Mouse (Mus musculus): ENCODE data around the gene Lims1. TPM values are rescaled to one million over a fixed set of nuclear protein-coding genes. Genes with fewer than 3 reads are reported as not detected.

The Lims1 gene
- polyA plus RNA-seq, 1 experiment, result 0.20 TPM

DNA sequence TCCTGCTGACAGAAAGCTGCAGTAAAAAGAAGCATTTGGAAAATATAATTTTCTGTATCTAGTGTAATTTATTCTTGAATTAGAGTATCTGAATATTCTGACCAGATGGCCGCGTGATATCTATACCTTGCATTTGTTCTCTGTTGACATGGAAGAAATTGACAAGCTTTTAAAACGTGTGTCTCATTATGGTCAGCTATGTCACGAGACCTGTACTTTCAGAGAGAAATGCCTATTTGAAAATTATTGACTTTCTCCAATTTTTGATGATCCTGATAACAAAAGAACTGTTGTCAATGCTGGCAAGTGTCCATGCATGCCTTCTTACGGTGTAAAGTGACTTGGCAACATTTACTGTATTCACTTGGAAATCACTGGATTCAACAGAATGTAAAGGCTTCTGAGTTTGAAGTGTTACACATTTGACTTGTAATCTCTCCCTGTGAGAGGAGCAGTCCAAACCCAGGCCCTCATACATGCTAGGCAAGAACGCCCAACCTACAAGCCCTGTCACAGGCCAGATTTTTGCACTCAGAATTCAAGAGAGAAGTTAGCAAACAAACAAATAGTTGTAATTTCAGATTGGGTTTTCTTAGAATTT is 49.3 kb downstream of the Lims1 start:
- H3K9me3 ChIP-seq (ENCODE audit: control insufficient read depth, low read length), result no peaks in the 10 kb centered on the region; the same call in 1 of the 2 replicates
- H3K27me3 ChIP-seq (ENCODE audit: control insufficient read depth), result no peaks in the 10 kb centered on the region
- no peak for TF ChIP-seq GATA1 (IDR thresholded peaks at IDR 0.05; ENCODE audit: low read length)
- TF ChIP-seq TAL1 (IDR thresholded peaks at IDR 0.05; ENCODE audit: low read length), result no peak
- H3K4me1 ChIP-seq (ENCODE audit: control insufficient read depth), result peaks cover 76% of the 10 kb centered on the region
- H3K4me3 ChIP-seq (replicated peaks), result peak overlapping the region; percentile 69
- H3K36me3 ChIP-seq (ENCODE audit: control insufficient read depth), result peaks cover 20% of the 10 kb centered on the region

DNA sequence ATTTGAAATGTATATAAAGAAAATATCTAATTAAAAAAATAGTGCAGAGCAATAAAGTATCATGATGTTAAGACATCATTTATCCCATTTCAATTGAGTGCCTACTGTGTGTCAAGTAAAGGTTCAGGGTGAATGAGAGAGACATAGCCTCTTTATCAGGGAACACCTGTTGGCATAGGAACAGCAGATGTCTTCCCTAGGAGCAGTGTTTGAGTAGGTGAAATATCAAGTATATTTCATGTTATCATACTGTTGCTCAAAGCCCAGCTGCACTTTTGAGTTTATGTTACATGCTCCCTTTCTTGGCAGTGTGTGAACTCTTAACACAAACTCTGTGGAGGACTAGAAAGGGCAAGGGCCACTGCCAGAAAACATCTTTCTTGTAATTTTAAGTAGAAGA is 50.6 kb downstream of the Lims1 start:
- TF ChIP-seq GATA1 (IDR thresholded peaks at IDR 0.05; ENCODE audit: low read length) (no peak), TAL1 (IDR thresholded peaks at IDR 0.05; ENCODE audit: low read length) (peak; percentile 57)
- Histone ChIP-seq H3K27me3 (ENCODE audit: control insufficient read depth) (no peaks in the 10 kb centered on the region), H3K36me3 (ENCODE audit: control insufficient read depth) (peaks cover 23% of the 10 kb centered on the region), H3K9me3 (ENCODE audit: control insufficient read depth, low read length) (no peaks in the 10 kb centered on the region), H3K4me1 (ENCODE audit: control insufficient read depth) (peaks cover 71% of the 10 kb centered on the region), H3K4me3 (replicated peaks) (peak overlapping the region; percentile 69)

DNA sequence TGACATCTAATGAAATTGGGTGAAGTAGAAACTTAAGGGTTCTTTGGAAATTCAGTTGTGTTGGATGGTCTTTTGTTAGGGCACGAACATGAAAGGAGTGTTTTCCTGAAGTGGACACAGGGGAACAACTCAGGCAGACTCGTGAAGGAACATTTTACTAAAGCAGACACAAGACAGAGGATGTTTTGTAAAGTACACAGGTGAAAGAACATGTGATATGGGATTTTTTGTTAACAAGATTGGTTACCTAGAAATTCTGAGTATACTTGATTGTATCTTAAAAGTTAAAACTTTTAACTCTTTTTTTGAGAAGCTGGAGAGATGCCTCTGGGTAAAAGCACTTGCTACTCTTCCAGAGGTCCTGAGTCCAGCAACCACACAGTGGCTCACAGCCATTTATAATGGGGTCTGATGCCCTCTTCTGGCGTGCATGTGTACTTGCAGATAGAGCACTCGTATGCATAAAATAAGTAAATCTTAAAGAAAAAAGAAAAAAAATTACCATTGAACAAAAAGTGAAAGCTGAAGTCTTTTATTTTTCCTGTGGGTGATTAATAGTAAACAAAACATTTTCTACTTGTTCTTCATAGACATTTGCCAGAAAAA is 54.4 kb downstream of the Lims1 start:
- no peak overlapping the region for H3K4me3 ChIP-seq (replicated peaks)
- H3K36me3 ChIP-seq (ENCODE audit: control insufficient read depth), result peaks cover 47% of the 10 kb centered on the region
- no peaks in the 10 kb centered on the region for H3K27me3 ChIP-seq (ENCODE audit: control insufficient read depth)
- H3K4me1 ChIP-seq (ENCODE audit: control insufficient read depth), result peaks cover 59% of the 10 kb centered on the region
- H3K9me3 ChIP-seq (ENCODE audit: control insufficient read depth, low read length), result no peaks in the 10 kb centered on the region
- TF ChIP-seq GATA1 (IDR thresholded peaks at IDR 0.05; ENCODE audit: low read length), result no peak
- TF ChIP-seq TAL1 (IDR thresholded peaks at IDR 0.05; ENCODE audit: low read length), result no peak

DNA sequence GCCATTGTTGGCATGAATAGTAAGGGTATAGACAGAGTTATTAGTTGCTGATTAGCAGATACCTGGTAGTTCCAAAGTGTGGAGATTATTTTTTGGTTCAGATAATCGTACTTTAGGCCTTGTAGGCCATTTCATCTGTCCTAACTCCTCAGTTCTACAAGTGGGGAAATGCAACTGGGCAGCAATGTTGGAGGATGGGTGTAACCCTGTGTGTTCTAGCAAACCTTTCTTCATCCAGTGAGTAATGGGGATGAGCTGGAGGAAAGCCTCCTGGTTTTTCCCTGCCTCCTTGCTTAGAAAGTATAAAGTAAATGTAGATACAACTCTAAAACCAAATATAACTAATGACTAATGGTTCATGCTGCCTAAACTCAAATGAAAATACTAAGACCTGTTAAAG is 55.1 kb downstream of the Lims1 start:
- TF ChIP-seq TAL1 (IDR thresholded peaks at IDR 0.05; ENCODE audit: low read length) (no peak), GATA1 (IDR thresholded peaks at IDR 0.05; ENCODE audit: low read length) (no peak)
- Histone ChIP-seq H3K36me3 (ENCODE audit: control insufficient read depth) (peaks cover 50% of the 10 kb centered on the region), H3K4me3 (replicated peaks) (no peak overlapping the region), H3K9me3 (ENCODE audit: control insufficient read depth, low read length) (no peaks in the 10 kb centered on the region), H3K4me1 (ENCODE audit: control insufficient read depth) (peaks cover 58% of the 10 kb centered on the region), H3K27me3 (ENCODE audit: control insufficient read depth) (no peaks in the 10 kb centered on the region)

DNA sequence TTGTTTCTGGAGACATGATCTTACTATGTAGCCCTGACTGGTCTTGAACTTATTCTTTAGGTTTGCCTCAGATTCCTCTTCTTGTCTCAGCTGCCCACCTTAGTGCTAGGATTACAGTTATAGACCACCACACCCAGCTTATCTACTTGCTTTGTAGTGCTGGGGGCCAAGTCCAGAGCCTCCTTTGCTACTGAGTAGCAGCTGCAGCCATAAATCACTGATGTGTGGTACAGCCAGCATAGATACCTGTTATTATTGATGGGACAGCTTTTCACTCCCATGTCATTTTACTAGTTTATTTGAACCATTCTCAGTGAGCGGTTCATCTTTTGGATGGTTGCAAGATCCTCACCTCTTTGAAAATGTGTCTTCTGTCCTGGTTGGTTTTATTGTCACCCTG is 56.4 kb downstream of the Lims1 start:
- TF ChIP-seq GATA1 (IDR thresholded peaks at IDR 0.05; ENCODE audit: low read length) (no peak), TAL1 (IDR thresholded peaks at IDR 0.05; ENCODE audit: low read length) (no peak)
- H3K9me3 ChIP-seq (ENCODE audit: control insufficient read depth, low read length), result no peaks in the 10 kb centered on the region
- H3K27me3 ChIP-seq (ENCODE audit: control insufficient read depth), result no peaks in the 10 kb centered on the region
- peaks cover 55% of the 10 kb centered on the region for H3K36me3 ChIP-seq (ENCODE audit: control insufficient read depth)
- H3K4me1 ChIP-seq (ENCODE audit: control insufficient read depth), result peaks cover 51% of the 10 kb centered on the region
- no peak overlapping the region for H3K4me3 ChIP-seq (replicated peaks)

DNA sequence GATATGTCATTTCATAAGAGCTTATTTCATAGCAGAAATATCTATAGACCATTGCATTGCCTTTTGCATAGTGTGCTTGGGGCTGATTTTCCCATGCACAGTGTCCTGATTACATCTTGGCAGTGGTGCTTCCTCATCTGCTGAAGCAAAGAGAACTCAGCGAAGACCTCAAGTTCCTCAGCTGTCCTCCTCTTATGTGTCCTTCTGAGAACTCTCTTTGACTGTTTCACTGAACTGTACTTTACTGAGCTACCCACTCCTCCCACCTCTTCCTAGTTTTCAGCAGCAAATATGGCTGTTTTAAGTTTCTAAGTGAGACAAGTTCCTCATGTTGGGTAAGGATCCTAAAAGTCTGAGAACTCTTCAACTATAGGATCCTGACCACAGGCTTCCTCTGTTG is 58.6 kb downstream of the Lims1 start:
- Histone ChIP-seq H3K36me3 (ENCODE audit: control insufficient read depth) (peaks cover 52% of the 10 kb centered on the region), H3K4me3 (replicated peaks) (no peak overlapping the region), H3K9me3 (ENCODE audit: control insufficient read depth, low read length) (no peaks in the 10 kb centered on the region), H3K27me3 (ENCODE audit: control insufficient read depth) (no peaks in the 10 kb centered on the region), H3K4me1 (ENCODE audit: control insufficient read depth) (peaks cover 45% of the 10 kb centered on the region)
- TF ChIP-seq GATA1 (IDR thresholded peaks at IDR 0.05; ENCODE audit: low read length) (no peak), TAL1 (IDR thresholded peaks at IDR 0.05; ENCODE audit: low read length) (no peak)

DNA sequence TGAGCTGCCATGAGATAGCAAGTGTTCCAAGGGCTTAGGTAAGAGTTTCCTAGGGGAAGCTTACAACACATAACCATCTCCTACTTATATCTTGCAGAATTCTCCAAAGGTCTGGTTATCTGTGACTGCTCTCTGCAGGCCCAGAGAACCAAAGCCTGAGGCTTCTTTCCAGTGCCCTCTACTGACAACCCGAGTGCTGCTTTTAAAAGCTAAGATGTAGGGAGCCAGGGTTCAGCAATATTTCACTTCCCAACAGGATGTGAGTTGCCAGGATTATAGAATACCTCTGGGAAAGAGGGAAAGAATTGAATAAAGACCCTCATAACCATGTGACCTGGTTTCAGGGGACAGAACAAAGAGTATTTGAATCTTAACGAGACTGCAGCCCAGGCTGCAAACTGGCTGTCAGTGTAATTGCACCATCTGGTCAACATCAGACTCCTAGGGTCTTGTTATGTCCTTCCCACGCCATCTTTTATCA is 59.4 kb downstream of the Lims1 start:
- peaks cover 43% of the 10 kb centered on the region for H3K4me1 ChIP-seq (ENCODE audit: control insufficient read depth)
- no peaks in the 10 kb centered on the region for H3K27me3 ChIP-seq (ENCODE audit: control insufficient read depth)
- peaks cover 56% of the 10 kb centered on the region for H3K36me3 ChIP-seq (ENCODE audit: control insufficient read depth)
- H3K4me3 ChIP-seq (replicated peaks), result no peak overlapping the region
- TF ChIP-seq GATA1 (IDR thresholded peaks at IDR 0.05; ENCODE audit: low read length) (no peak), TAL1 (IDR thresholded peaks at IDR 0.05; ENCODE audit: low read length) (no peak)
- H3K9me3 ChIP-seq (ENCODE audit: control insufficient read depth, low read length), result no peaks in the 10 kb centered on the region

DNA sequence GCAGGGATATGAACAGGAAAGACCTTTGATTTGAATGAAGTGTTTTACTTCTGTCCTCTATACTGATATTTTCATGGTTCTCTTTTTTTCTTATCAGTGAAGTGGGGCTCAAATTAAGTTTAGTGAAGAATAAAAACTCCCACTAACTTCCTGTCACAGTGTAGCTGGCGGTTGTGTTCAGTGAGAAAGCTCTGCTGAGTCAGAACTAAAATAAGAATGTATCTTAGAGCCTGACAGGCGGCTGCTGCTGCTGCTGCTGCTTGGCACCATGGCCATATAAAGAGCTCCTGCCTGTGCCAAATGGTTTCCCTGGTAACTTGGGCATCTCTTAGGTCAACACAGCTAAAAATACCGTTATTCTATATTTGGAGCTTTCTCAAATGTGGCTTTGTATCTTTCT is 60.0 kb downstream of the Lims1 start:
- peaks cover 42% of the 10 kb centered on the region for H3K4me1 ChIP-seq (ENCODE audit: control insufficient read depth)
- no peak for TF ChIP-seq TAL1 (IDR thresholded peaks at IDR 0.05; ENCODE audit: low read length)
- TF ChIP-seq GATA1 (IDR thresholded peaks at IDR 0.05; ENCODE audit: low read length), result no peak
- peaks cover 56% of the 10 kb centered on the region for H3K36me3 ChIP-seq (ENCODE audit: control insufficient read depth)
- H3K9me3 ChIP-seq (ENCODE audit: control insufficient read depth, low read length), result no peaks in the 10 kb centered on the region
- no peak overlapping the region for H3K4me3 ChIP-seq (replicated peaks)
- H3K27me3 ChIP-seq (ENCODE audit: control insufficient read depth), result no peaks in the 10 kb centered on the region

DNA sequence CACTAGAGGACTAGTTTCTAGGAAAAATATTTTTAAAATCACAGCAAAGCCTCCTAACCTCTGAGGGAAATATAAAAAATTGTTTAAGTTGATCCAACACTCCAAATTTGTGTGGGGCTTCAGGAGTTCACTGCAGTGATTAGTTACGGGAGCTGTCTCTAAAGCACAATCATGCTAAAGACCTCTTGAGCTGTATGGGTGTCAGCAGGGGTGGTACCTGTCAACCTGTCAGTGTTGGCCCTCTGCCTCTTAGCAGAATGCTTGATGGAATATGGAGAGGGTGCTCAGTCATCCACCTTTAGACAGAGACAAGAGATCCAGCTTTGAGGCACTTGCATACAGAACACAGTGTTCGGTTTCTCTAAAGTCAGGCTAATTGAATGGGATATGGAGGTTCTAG is 60.5 kb downstream of the Lims1 start:
- H3K4me1 ChIP-seq (ENCODE audit: control insufficient read depth), result peaks cover 37% of the 10 kb centered on the region
- TF ChIP-seq GATA1 (IDR thresholded peaks at IDR 0.05; ENCODE audit: low read length), result no peak
- no peak for TF ChIP-seq TAL1 (IDR thresholded peaks at IDR 0.05; ENCODE audit: low read length)
- H3K9me3 ChIP-seq (ENCODE audit: control insufficient read depth, low read length), result no peaks in the 10 kb centered on the region
- peaks cover 52% of the 10 kb centered on the region for H3K36me3 ChIP-seq (ENCODE audit: control insufficient read depth)
- H3K27me3 ChIP-seq (ENCODE audit: control insufficient read depth), result no peaks in the 10 kb centered on the region
- no peak overlapping the region for H3K4me3 ChIP-seq (replicated peaks)
